Mouse (Mus musculus): ENCODE results near the gene Ireb2.
A peak's percentile ranks its signal among the peaks of the same experiment; 100 is the strongest.
"Not testable (repeated sequence)": the region's sequence is repeated elsewhere in the genome, so short reads cannot be mapped to it uniquely, and the experiment has no call there.

The Ireb2 gene

GRCm38 (mm10) chr9:54897097-54897496 lies 33.5 kb downstream of the Ireb2 start:
- peak; percentile 37 for DNase-seq (ENCODE audit: low read depth)

- peak; percentile 38 for DNase-seq (ENCODE audit: low read depth)
Observed at GRCm38 (mm10) chr9:54909446-54909845, 45.9 kb downstream of the Ireb2 start.

- no peak for DNase-seq (ENCODE audit: low read depth)
Observed at GRCm38 (mm10) chr9:54915576-54915975, 52.0 kb downstream of the Ireb2 start.

GRCm38 (mm10) chr9:54916401-54916800 lies 52.8 kb downstream of the Ireb2 start:
- DNase-seq (ENCODE audit: low read depth) = no peak

- DNase-seq (ENCODE audit: low read depth) = no peak
Observed at GRCm38 (mm10) chr9:54917010-54917677, 53.6 kb downstream of the Ireb2 start, which contains the start of gene Hykk. Gene Hykk (plus strand): TSS chr9:54917283.

- DNase-seq (ENCODE audit: low read depth) = no peak
Observed at GRCm38 (mm10) chr9:54918191-54918590, 54.6 kb downstream of the Ireb2 start.

GRCm38 (mm10) chr9:54918781-54919180 lies 55.2 kb downstream of the Ireb2 start:
- no peak for DNase-seq (ENCODE audit: low read depth)

GRCm38 (mm10) chr9:54919946-54920345 lies 56.4 kb downstream of the Ireb2 start:
- no peak for DNase-seq (ENCODE audit: low read depth)

- no peak for DNase-seq (ENCODE audit: low read depth)
Observed at GRCm38 (mm10) chr9:54930741-54931140, 67.2 kb downstream of the Ireb2 start.

- DNase-seq (ENCODE audit: low read depth) = peak; percentile 33
Observed at GRCm38 (mm10) chr9:54931765-54932164, 68.2 kb downstream of the Ireb2 start.

- DNase-seq (ENCODE audit: low read depth) = no peak
Observed at GRCm38 (mm10) chr9:54932379-54932778, 68.8 kb downstream of the Ireb2 start.

GRCm38 (mm10) chr9:54942071-54942470 lies 78.5 kb downstream of the Ireb2 start:
- DNase-seq (ENCODE audit: low read depth) = no peak

GRCm38 (mm10) chr9:54944467-54944866 lies 80.9 kb downstream of the Ireb2 start:
- peak; percentile 32 for DNase-seq (ENCODE audit: low read depth)

- no peak for DNase-seq (ENCODE audit: low read depth)
Observed at GRCm38 (mm10) chr9:54946256-54946655, 82.7 kb downstream of the Ireb2 start.

GRCm38 (mm10) chr9:54949465-54949864 lies 85.9 kb downstream of the Ireb2 start:
- no peak for DNase-seq (ENCODE audit: low read depth)

GRCm38 (mm10) chr9:54950162-54950561 lies 86.6 kb downstream of the Ireb2 start:
- DNase-seq (ENCODE audit: low read depth) = not testable (repeated sequence)

- DNase-seq (ENCODE audit: low read depth) = peak; percentile 96
Observed at GRCm38 (mm10) chr9:54950575-54951321, 87.2 kb downstream of the Ireb2 start, which contains the start of the genes Psma4 and AY074887. Gene Psma4 (plus strand): TSS chr9:54950790. Gene AY074887 (minus strand): TSS chr9:54950998.

GRCm38 (mm10) chr9:54961059-54961458 lies 97.5 kb downstream of the Ireb2 start:
- no peak for DNase-seq (ENCODE audit: low read depth)
